Mouse (Mus musculus) spleen, adult 2 months (tissue): ENCODE data around the gene Ddr1. TPM values are rescaled to one million over a fixed set of nuclear protein-coding genes. Genes with fewer than 3 reads are reported as not detected.

Experiments used
- DNase-seq, 2 experiments: peaks; one replicate each; pipeline versions ENCODE4 v3.0.0 to v3.0.0-alpha.2; 2012 to 2021; ENCODE audit warnings: low spot score in 2 of 2, low read depth in 1 of 2
- H3K27ac ChIP-seq: fragments of 200-500 bp; 2 replicates; pipeline ENCODE4 v1.5.1; 2012; ENCODE audit warnings: low read length, inconsistent platforms; ENCODE audit not compliant: insufficient read depth
- H3K27me3 ChIP-seq: fragments of 200-500 bp; 2 replicates; pipeline ENCODE4 v1.6.1; 2012; ENCODE audit warnings: mild to moderate bottlenecking, moderate library complexity, low read length, inconsistent platforms; ENCODE audit not compliant: control insufficient read depth, insufficient read depth
- H3K36me3 ChIP-seq: fragments of 200-500 bp; 2 replicates; pipeline ENCODE4 v1.6.1; 2012; ENCODE audit warnings: mild to moderate bottlenecking, low read length, inconsistent platforms; ENCODE audit not compliant: control insufficient read depth, insufficient read depth
- H3K4me1 ChIP-seq: fragments of 200-500 bp; 2 replicates; pipeline ENCODE4 v1.6.1; 2011; ENCODE audit warnings: inconsistent platforms; ENCODE audit not compliant: control insufficient read depth, insufficient read depth, insufficient read length
- H3K4me3 ChIP-seq: fragments of 200-500 bp; 2 replicates; pipeline ENCODE4 v1.5.1; 2011; ENCODE audit warnings: mild to moderate bottlenecking, inconsistent platforms; ENCODE audit not compliant: insufficient read depth, insufficient read length; ENCODE audit errors: extremely low read depth
- CTCF ChIP-seq: fragments of 200-500 bp; IDR thresholded peaks from 2 replicates; pipeline ENCODE4 v1.5.1; 2011; ENCODE audit warnings: mild to moderate bottlenecking, inconsistent platforms; ENCODE audit not compliant: insufficient read depth, insufficient read length, insufficient replicate concordance; ENCODE audit errors: extremely low read depth
- POLR2A ChIP-seq: fragments of 200-500 bp; IDR thresholded peaks from 2 replicates; pipeline ENCODE4 v1.6.1; 2011; ENCODE audit warnings: low read depth, low read length, inconsistent platforms
- WGBS: fragments of 180-500 bp; shearing (Covaris S2); methylation state at CpG from one replicate; pipeline ENCODE4 v1.1.7; 2018; 5-methylcytosine and 5-hydroxymethylcytosine counted together
- polyA plus RNA-seq: library from polyadenylated mRNA; depleted of rRNA; stranded (reverse); fragments of >200 nt; gene quantifications from 2 replicates; pipeline ENCODE4 v1.2.3, GENCODE M21; 2012; rRNA removed

Ddr1 gene
- polyA plus RNA-seq, 1 experiment, result 27.0 TPM

- Histone ChIP-seq H3K27ac (no peak within 1 kb of the TSS), H3K4me1 (no peaks in the 10 kb centered on the region), H3K36me3 (no peaks in the 10 kb centered on the region), H3K27me3 (0 out of 2 replicates have a peak, but pooled peaks cover 1% of the 10 kb centered on the region), H3K4me3 (no peak within 1 kb of the TSS)
- TF ChIP-seq POLR2A (no peak), CTCF (no peak)
- no peak for DNase-seq
- WGBS, result 74% methylated on average over 13 of the region's 13 CpGs
These were observed 60.7 kb downstream of the Ddr1 start, which contains the start of gene Mucl3 for GRCm38 (mm10) chr17:35643609-35644236. TSS of gene Mucl3 (minus strand) at chr17:35643695.

- DNase-seq, result no peak
- Histone ChIP-seq H3K4me1 (no peaks in the 10 kb centered on the region), H3K27ac (no peak overlapping the region), H3K4me3 (no peak overlapping the region), H3K36me3 (no peaks in the 10 kb centered on the region), H3K27me3 (0 out of 2 replicates have a peak, but pooled peaks cover 1% of the 10 kb centered on the region)
- TF ChIP-seq CTCF (no peak), POLR2A (no peak)
- 75% methylated on average over 6 of the region's 6 CpGs for WGBS
These were observed 65.1 kb downstream of the Ddr1 start for GRCm38 (mm10) chr17:35639352-35639751.

- WGBS, result 22% methylated on average over 14 of the region's 14 CpGs
- Histone ChIP-seq H3K4me3 (no peak overlapping the region), H3K36me3 (no peaks in the 10 kb centered on the region), H3K27ac (no peak overlapping the region), H3K27me3 (0 out of 2 replicates have a peak, but pooled peaks cover 1% of the 10 kb centered on the region), H3K4me1 (no peaks in the 10 kb centered on the region)
- peak in 1 of 2 experiments; percentile 19 for DNase-seq
- TF ChIP-seq CTCF (no peak), POLR2A (no peak)
These were observed 65.8 kb downstream of the Ddr1 start for GRCm38 (mm10) chr17:35638475-35639190.

GRCm38 (mm10) chr17:35636363-35636762 lies 68.1 kb downstream of the Ddr1 start:
- H3K27ac ChIP-seq, result no peak overlapping the region
- WGBS, result 35% methylated on average over 5 of the region's 5 CpGs
- no peak for DNase-seq
- H3K27me3 ChIP-seq, result 0 out of 2 replicates have a peak, but pooled peaks cover 1% of the 10 kb centered on the region
- TF ChIP-seq POLR2A (no peak), CTCF (no peak)
- H3K4me1 ChIP-seq, result no peaks in the 10 kb centered on the region
- H3K4me3 ChIP-seq, result no peak overlapping the region
- H3K36me3 ChIP-seq, result no peaks in the 10 kb centered on the region

GRCm38 (mm10) chr17:35635699-35636111 lies 68.7 kb downstream of the Ddr1 start:
- TF ChIP-seq POLR2A, result no peak
- peak; percentile 65; the same call in 1 of the 2 replicates for TF ChIP-seq CTCF
- peak overlapping the region; percentile 46 for H3K4me3 ChIP-seq
- H3K36me3 ChIP-seq, result no peaks in the 10 kb centered on the region
- peak; percentile 18 to 45 for DNase-seq
- WGBS, result 2% methylated on average over 15 of the region's 15 CpGs
- H3K27me3 ChIP-seq, result 0 out of 2 replicates have a peak, but pooled peaks cover under 1% of the 10 kb centered on the region
- H3K4me1 ChIP-seq, result no peaks in the 10 kb centered on the region
- no peak overlapping the region for H3K27ac ChIP-seq

- WGBS, result 76% methylated on average over 3 of the region's 3 CpGs
- no peak for TF ChIP-seq POLR2A
- no peak for TF ChIP-seq CTCF
- Histone ChIP-seq H3K27me3 (no peaks in the 10 kb centered on the region), H3K4me3 (no peak overlapping the region), H3K36me3 (no peaks in the 10 kb centered on the region), H3K27ac (no peak overlapping the region), H3K4me1 (no peaks in the 10 kb centered on the region)
- DNase-seq, result no peak
These were observed 69.2 kb downstream of the Ddr1 start for GRCm38 (mm10) chr17:35635202-35635601.

GRCm38 (mm10) chr17:35633992-35634391 lies 70.4 kb downstream of the Ddr1 start:
- Histone ChIP-seq H3K4me3 (no peak overlapping the region), H3K36me3 (no peaks in the 10 kb centered on the region), H3K27ac (no peak overlapping the region), H3K27me3 (no peaks in the 10 kb centered on the region), H3K4me1 (no peaks in the 10 kb centered on the region)
- DNase-seq, result no peak
- 24% methylated on average over 1 of the region's 1 CpGs for WGBS
- TF ChIP-seq POLR2A (no peak), CTCF (no peak)

Other genes starting within 250 kb of the Ddr1 start
- 7.7 and 11.0 TPM in 2 replicates for gene H2-Q10, start 234.5 kb downstream of the Ddr1 start, polyA plus RNA-seq
- not detected in 2 replicates for gene Pou5f1, start 198.6 kb downstream of the Ddr1 start, polyA plus RNA-seq
- gene Tcf19, start 187.8 kb downstream of the Ddr1 start, polyA plus RNA-seq, result 9.6 and 13.5 TPM in 2 replicates
- gene Cchcr1, start 187.5 kb downstream of the Ddr1 start, polyA plus RNA-seq, result 4.2 and 4.4 TPM in 2 replicates
- gene Psors1c2, start 171.4 kb downstream of the Ddr1 start, polyA plus RNA-seq, result 0.09 TPM in 1 of 2 replicates, not detected in the other
- 0.13 and 0.18 TPM in 2 replicates for gene Cdsn, start 152.5 kb downstream of the Ddr1 start, polyA plus RNA-seq
- gene 2300002M23Rik, start 137.2 kb downstream of the Ddr1 start, polyA plus RNA-seq, result not detected in 2 replicates
- gene Sfta2, start 103.1 kb downstream of the Ddr1 start, polyA plus RNA-seq, result not detected in 2 replicates
- gene Gm9573, start 78.0 kb downstream of the Ddr1 start, polyA plus RNA-seq, result not detected in 2 replicates
- gene Mucl3, start 60.9 kb downstream of the Ddr1 start, polyA plus RNA-seq, result not detected in 2 replicates
- gene Vars2, start 37.0 kb downstream of the Ddr1 start, polyA plus RNA-seq, result 28.9 and 37.3 TPM in 2 replicates
- gene Gtf2h4, start 30.9 kb downstream of the Ddr1 start, polyA plus RNA-seq, result 21.7 and 23.5 TPM in 2 replicates
- gene Ier3, start 117.1 kb upstream of the Ddr1 start, polyA plus RNA-seq, result 3.7 and 5.1 TPM in 2 replicates
- gene Flot1, start 118.6 kb upstream of the Ddr1 start, polyA plus RNA-seq, result 29.9 and 35.8 TPM in 2 replicates
- gene Tubb5, start 133.7 kb upstream of the Ddr1 start, polyA plus RNA-seq, result 305 and 404 TPM in 2 replicates
- gene Mdc1, start 136.9 kb upstream of the Ddr1 start, polyA plus RNA-seq, result 10.8 and 11.6 TPM in 2 replicates
- gene Nrm, start 156.7 kb upstream of the Ddr1 start, polyA plus RNA-seq, result 58.5 and 84.2 TPM in 2 replicates
- 144 and 155 TPM in 2 replicates for gene Ppp1r18, start 161.0 kb upstream of the Ddr1 start, polyA plus RNA-seq
- gene Dhx16, start 175.2 kb upstream of the Ddr1 start, polyA plus RNA-seq, result 79.1 and 85.7 TPM in 2 replicates
- 35.4 and 39.9 TPM in 2 replicates for gene 2310061I04Rik, start 192.8 kb upstream of the Ddr1 start, polyA plus RNA-seq
- gene Atat1, start 205.5 kb upstream of the Ddr1 start, polyA plus RNA-seq, result 24.3 and 34.8 TPM in 2 replicates
- 39.5 and 45.1 TPM in 2 replicates for gene Mrps18b, start 211.8 kb upstream of the Ddr1 start, polyA plus RNA-seq
- 26.1 and 27.1 TPM in 2 replicates for gene Ppp1r10, start 211.8 kb upstream of the Ddr1 start, polyA plus RNA-seq